Comparison of ENCODE assay signal across 10 mouse cellular contexts in the genomic region with DNA sequence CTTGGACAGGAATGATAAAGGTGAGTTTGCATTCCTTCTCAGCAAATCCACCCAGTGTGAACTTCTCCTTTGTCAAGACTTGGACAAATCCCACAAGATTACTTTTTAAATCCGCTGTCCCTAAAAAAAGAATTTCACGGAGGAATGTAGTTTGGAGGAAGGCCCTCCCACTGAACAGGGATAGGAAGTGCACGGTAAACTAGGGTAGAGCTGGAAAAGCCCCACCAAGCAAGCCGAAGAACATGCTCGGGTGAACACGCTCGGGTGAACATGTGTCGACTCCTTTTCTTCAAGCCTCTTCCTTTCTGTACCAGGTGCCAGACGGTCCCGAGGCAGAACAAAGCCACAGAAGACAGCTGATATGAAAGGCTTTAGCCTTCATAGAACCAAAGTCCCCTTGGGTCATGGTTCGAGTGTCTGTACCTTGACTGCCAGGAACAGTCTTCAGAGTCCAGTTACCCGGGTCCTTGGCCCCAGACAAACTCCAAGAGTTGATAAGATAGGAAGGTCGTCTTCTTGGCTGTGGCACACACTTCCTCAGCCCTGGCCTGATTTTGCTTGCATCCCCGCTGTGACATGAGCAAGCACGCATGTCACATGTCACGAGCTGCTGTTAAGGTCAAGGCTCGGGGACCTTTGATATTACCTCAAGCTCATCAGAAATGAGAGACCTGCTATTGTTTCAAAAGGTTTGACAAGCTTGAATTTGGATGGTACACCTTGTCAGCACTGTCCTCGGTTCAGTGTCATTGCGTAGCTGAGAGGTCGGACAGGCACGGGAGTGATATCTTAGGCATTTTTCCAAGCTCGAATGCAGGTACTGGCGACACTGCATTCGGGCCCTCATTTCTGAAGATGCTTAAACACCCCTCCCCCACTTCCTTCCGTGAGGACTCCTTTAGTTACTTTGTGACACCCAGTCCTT. TPM values are rescaled to one million over a fixed set of nuclear protein-coding genes. Genes with fewer than 3 reads are reported as not detected.
DNase-seq lines count a peak whose midpoint lies in the region; ATAC-seq and TF ChIP-seq lines count a peak whose summit lies in the region.
"Had no signal": no experiment of that assay in that cellular context is flagged by ENCODE, and none has a peak within 500 bp of the region (broad histone marks: within the 10 kb centered on the region; RNA-seq: fewer than 3 reads in every experiment).

No protein-coding gene starts in this region.

- H3K27ac ChIP-seq in kidney, adult 2 months (ENCODE audit: insufficient read depth, low read depth, low read length): peak overlapping the region; percentile 26
- peak overlapping the region; percentile 40; the same call in 1 of the 2 replicates for H3K27ac ChIP-seq in kidney, embryonic 16.5 days (ENCODE audit: low read length)
- H3K27ac ChIP-seq: liver, embryonic 14.5 days had no signal

- DNase-seq in adrenal gland, adult (ENCODE audit: inconsistent age in 2 of 2, low spot score in 1 of 2): peak; percentile 83 to 92
- DNase-seq in adrenal gland, postnatal 4 days (ENCODE audit: low spot score in 2 of 2): no peak
- DNase-seq in kidney, adult 2 months: peak; percentile 57
- DNase-seq in kidney, postnatal 14 days: no peak
- peak; percentile 32 for DNase-seq in testis, postnatal 14 days (ENCODE audit: low spot score)
- DNase-seq in adipocyte (ENCODE audit: low spot score): no peak
- no peak for DNase-seq in left cerebral cortex, adult 11 months (ENCODE audit: low spot score)
- DNase-seq: cerebellum, postnatal 14 days had no signal

- no peak for TF ChIP-seq POLR2A in kidney, adult 2 months (IDR thresholded peaks at IDR 0.05; ENCODE audit: low read depth, low read length)

- H3K36me3 ChIP-seq in kidney, adult 2 months (ENCODE audit: control insufficient read depth, insufficient read depth, low read length): no peaks in the 10 kb centered on the region
- no peaks in the 10 kb centered on the region for H3K36me3 ChIP-seq in kidney, embryonic 16.5 days (ENCODE audit: insufficient read depth, low read length)

- no peak overlapping the region for H3K4me2 ChIP-seq in kidney, embryonic 16.5 days (replicated peaks; ENCODE audit: low read depth, low read length)

- H3K9ac ChIP-seq in kidney, embryonic 16.5 days (replicated peaks; ENCODE audit: low read length): 0 out of 2 replicates have a peak overlapping the region, but pooled peaks have one; percentile 0
- H3K9ac ChIP-seq: liver, embryonic 14.5 days had no signal

- H3K4me1 ChIP-seq in kidney, adult 2 months (ENCODE audit: control insufficient read depth, insufficient read depth, low read length): peaks cover 22% of the 10 kb centered on the region
- H3K4me1 ChIP-seq in kidney, embryonic 16.5 days (ENCODE audit: insufficient read depth, low read length): peaks cover 44% of the 10 kb centered on the region

- no peak for ATAC-seq in kidney, embryonic 16.5 days (ENCODE audit: low FRiP score, low TSS enrichment)

- 42% methylated on average over 25 of the region's 25 CpGs for WGBS in kidney, adult 2 months
- WGBS in kidney, embryonic 16.5 days: 54% methylated on average over 25 of the region's 25 CpGs

- H3K9me3 ChIP-seq in kidney, embryonic 16.5 days (ENCODE audit: low read length): no peaks in the 10 kb centered on the region

- H3K27me3 ChIP-seq in kidney, adult 2 months (replicated peaks; ENCODE audit: control insufficient read depth, insufficient read depth, low read length): no peaks in the 10 kb centered on the region
- H3K27me3 ChIP-seq in kidney, embryonic 16.5 days (ENCODE audit: insufficient read depth, low read length): no peaks in the 10 kb centered on the region

- no peak overlapping the region for H3K4me3 ChIP-seq in kidney, adult 2 months (ENCODE audit: insufficient read depth, low read depth, low read length)
- H3K4me3 ChIP-seq in kidney, embryonic 16.5 days (ENCODE audit: low read length): no peak overlapping the region

- no peak for TF ChIP-seq CTCF in kidney, adult 2 months (conservative IDR thresholded peaks at IDR 0.05; ENCODE audit: insufficient read depth, insufficient read length, low read depth, low read length)

RNA-seq across cellular contexts. Expression of gene Ryk, which starts 51.5 kb away (rescaled TPM):
- 10 to 100 TPM; 63.2 to 64.9 TPM for total RNA-seq in adrenal gland, postnatal 4 days (2021)
- 41.2 and 42.7 TPM in 2 replicates for polyA plus RNA-seq in kidney, adult 2 months (2012; rRNA removed)
- polyA plus RNA-seq in kidney, embryonic 16.5 days (2015; fragmentation: Nextera tagmentation; extraction: Ambion mirVana): 17.0 and 18.5 TPM in 2 replicates

Comparison
In these comparisons a context has a peak if more than half of its experiments do, and no peak if none do; other contexts are left out.
1. DNase-seq: peak in adrenal gland, adult (2 of 2), kidney, adult 2 months (single experiment) and testis, postnatal 14 days (single experiment); none in adrenal gland, postnatal 4 days (0 of 2), kidney, postnatal 14 days (single experiment), adipocyte (single experiment) and left cerebral cortex, adult 11 months (single experiment).